Mouse (Mus musculus) 3134 (cell line): ENCODE measurements around the gene Rhox4a.
"Not testable (repeated sequence)": the region's sequence is repeated elsewhere in the genome, so short reads cannot be mapped to it uniquely, and the experiment has no call there.

Experiments used
- DNase-seq: peaks from one replicate; pipeline ENCODE4 v3.0.0-alpha.2; 2011; ENCODE audit warnings: low spot score; ENCODE audit not compliant: insufficient read length; ENCODE audit errors: extremely low read depth

The Rhox4a gene

DNA sequence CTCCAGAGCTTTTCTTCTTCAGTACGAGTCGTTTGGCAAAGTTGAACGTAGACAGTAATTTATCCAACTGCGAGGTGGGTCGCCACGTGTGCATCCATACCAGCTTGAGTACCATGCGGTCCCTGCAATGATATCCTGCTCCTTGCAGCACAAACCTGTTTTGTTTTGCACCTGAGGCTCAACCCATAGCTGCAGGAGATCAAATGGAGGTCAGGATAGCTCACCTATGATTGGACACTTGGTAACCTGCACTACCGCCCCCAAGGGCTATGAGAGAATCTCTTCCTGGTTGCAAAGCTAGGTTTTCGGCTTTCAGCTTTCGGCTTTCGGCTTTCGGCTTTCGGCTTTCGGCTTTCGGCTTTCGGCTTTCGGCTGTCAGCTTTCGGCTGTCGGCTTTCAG, at the start of gene Rhox4a:
Rhox4a (plus strand) TSS at position 301 of the 400 bp plus-strand sequence.
- DNase-seq: not testable (repeated sequence)

DNA sequence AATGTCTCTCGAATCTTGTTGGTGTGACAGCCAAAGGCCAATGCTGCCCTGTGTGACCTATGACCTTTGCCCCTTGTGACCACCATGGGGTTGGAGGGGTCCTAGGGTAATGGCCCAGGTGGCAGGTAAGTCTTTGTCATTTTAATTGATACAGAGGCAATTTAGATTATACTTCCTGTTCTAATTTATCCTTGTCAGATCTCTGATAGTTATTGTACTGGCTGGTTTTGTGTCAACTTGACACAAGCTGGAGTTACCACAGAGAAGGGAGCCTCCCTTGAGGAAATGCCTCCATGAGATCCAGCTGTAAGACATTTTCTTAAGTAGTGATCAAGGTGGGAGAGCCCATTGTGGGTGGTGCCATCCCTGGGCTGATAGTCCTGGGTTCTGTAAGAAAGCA, 43.0 kb upstream of the Rhox4a start, which contains the start of gene Rhox1:
Rhox1 (minus strand) TSS at position 101 of the 400 bp plus-strand sequence.
- DNase-seq: not testable (repeated sequence)

DNA sequence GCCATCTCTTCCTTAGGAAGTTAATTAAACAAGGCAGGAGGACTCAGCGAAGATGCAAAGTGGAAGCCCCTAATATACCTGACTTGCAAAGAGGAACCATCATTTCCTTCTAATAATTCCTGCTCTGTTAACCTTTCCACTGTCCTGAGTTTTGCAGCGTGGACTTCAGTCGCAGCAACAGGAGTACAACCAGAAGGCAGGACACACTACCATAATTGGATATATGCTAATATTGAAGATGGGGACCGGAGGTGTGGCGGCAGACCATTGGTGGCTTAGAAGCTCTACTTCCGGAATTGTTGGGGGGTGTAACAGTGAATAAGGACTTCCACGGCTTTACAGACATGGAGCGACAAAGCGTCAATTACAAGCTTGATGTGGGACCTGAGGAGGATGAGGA, 20.5 kb upstream of the Rhox4a start, which contains the start of gene Rhox2a:
Rhox2a (plus strand) TSS at position 301 of the 400 bp plus-strand sequence.
- DNase-seq: not testable (repeated sequence)

DNA sequence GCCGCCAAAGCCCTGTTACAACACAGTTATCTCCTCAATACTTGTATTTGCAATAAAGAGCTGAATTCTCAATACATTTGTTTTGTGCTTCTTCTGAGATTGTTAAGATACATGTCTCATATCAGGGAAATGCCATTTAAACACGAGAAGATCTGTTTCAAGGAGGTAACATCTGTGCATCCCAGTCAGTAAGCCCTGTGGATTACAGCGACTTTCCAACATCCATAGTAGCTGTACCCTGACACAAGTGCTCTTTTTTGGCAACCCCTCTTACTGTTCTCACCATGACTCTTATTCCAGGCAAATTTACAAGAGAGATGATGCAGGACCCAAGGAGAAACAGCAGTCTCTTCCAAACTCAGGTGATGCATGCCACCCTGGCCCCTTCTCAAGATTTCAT, 15.5 kb upstream of the Rhox4a start, which contains the start of gene Rhox3a:
Rhox3a (plus strand) TSS at position 301 of the 400 bp plus-strand sequence.
- DNase-seq: not testable (repeated sequence)
